In the genomic region with DNA sequence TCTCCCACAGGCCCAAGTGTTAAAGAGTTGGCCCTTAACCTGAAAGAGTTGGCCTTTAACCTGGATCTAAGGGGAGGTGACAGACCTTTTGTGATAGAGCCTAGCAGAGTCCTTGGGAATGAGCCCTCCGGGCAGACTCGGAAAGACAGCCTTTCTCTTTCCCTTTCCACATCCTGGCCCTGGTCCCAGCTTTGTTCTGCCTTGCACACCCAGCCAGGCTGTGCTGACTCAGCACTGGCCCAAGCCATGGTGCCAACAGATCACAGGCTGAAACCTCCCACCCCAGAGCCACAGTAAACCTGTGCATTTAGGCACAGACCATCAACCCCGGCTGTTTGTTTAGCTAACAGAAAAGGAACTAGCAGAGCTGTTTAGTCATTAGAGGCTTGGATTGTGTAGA, we compare ENCODE assay signal across 9 mouse cellular contexts. TPM values are rescaled to one million over a fixed set of nuclear protein-coding genes. Genes with fewer than 3 reads are reported as not detected.
DNase-seq lines count a peak whose midpoint lies in the region; ATAC-seq and TF ChIP-seq lines count a peak whose summit lies in the region.
"Had no signal": no experiment of that assay in that cellular context is flagged by ENCODE, and none has a peak within 500 bp of the region (broad histone marks: within the 10 kb centered on the region; RNA-seq: fewer than 3 reads in every experiment).

No protein-coding gene starts in this region.

- no peaks in the 10 kb centered on the region for H3K27me3 ChIP-seq in heart, embryonic 11.5 days (ENCODE audit: control insufficient read depth, insufficient read depth, low read length)

- H3K9me3 ChIP-seq in heart, embryonic 11.5 days (replicated peaks; ENCODE audit: control insufficient read depth, low read length): no peaks in the 10 kb centered on the region

- ATAC-seq in heart, embryonic 11.5 days (replicated peaks; ENCODE audit: insufficient number of reproducible peaks, low FRiP score, low TSS enrichment): no peak

- WGBS in heart, embryonic 11.5 days (ENCODE audit: insufficient replicate concordance): 54% methylated on average over 3 of the region's 3 CpGs

- H3K4me2 ChIP-seq in heart, embryonic 11.5 days: no peak overlapping the region

- DNase-seq in layer of hippocampus, postnatal 10 days (ENCODE audit: low spot score in 2 of 2): peak; percentile 21 to 26
- DNase-seq in layer of hippocampus, adult 2 months (ENCODE audit: low spot score in 2 of 2): no peak
- peak; percentile 58 to 74 for DNase-seq in adrenal gland, postnatal 4 days (ENCODE audit: low spot score in 2 of 2)
- DNase-seq in kidney, postnatal 10 days: peak; percentile 85
- peak; percentile 43 for DNase-seq in skeletal muscle tissue, adult 2 months (ENCODE audit: low read depth, low spot score)
- no peak for DNase-seq in spleen, postnatal 4 days (ENCODE audit: low spot score in 2 of 2)
- no peak for DNase-seq in frontal cortex, adult 2 months (ENCODE audit: extremely low spot score in 1 of 2, low spot score in 1 of 2)

- TF ChIP-seq CTCF in layer of hippocampus, adult 2 months (conservative IDR thresholded peaks at IDR 0.05): no peak

- no peak overlapping the region for H3K4me3 ChIP-seq in layer of hippocampus, adult 2 months
- no peak overlapping the region for H3K4me3 ChIP-seq in heart, embryonic 11.5 days (ENCODE audit: low read depth, low read length)

- H3K27ac ChIP-seq in layer of hippocampus, adult 2 months: no peak overlapping the region
- H3K27ac ChIP-seq in heart, embryonic 11.5 days (ENCODE audit: low read depth, low read length): peak overlapping the region; percentile 22; the same call in 1 of the 2 replicates

- H3K4me1 ChIP-seq in heart, embryonic 11.5 days (ENCODE audit: control insufficient read depth, insufficient read depth, low read length): peaks cover 16% of the 10 kb centered on the region

- no peaks in the 10 kb centered on the region for H3K36me3 ChIP-seq in heart, embryonic 11.5 days (ENCODE audit: control insufficient read depth, insufficient read depth, low read length)

- H3K9ac ChIP-seq in heart, embryonic 11.5 days (ENCODE audit: low read depth, low read length): no peak overlapping the region

RNA-seq across cellular contexts. Expression of gene Arhgap28, which starts 25.1 kb away (rescaled TPM):
- total RNA-seq in layer of hippocampus, postnatal 10 days (2021): 1 to 10 TPM; 1.5 to 1.6 TPM
- total RNA-seq in layer of hippocampus, adult 2 months (2021): under 1 TPM; 0.34 to 0.49 TPM
- 10 to 100 TPM; 18.7 to 22.7 TPM for total RNA-seq in adrenal gland, postnatal 4 days (2021)
- polyA plus RNA-seq in heart, embryonic 11.5 days (2014; fragmentation: Nextera tagmentation; extraction: Ambion mirVana): 25.9 and 30.8 TPM in 2 replicates
- 0.40 and 0.62 TPM in 2 replicates for polyA plus RNA-seq in frontal cortex, adult 2 months (2012; rRNA removed)
- total RNA-seq: MEL had no signal

Comparison
In these comparisons a context has a peak if more than half of its experiments do, and no peak if none do; other contexts are left out.
1. DNase-seq: peak in layer of hippocampus, postnatal 10 days (2 of 2), adrenal gland, postnatal 4 days (2 of 2), kidney, postnatal 10 days (single experiment) and skeletal muscle tissue, adult 2 months (single experiment); none in layer of hippocampus, adult 2 months (0 of 2), spleen, postnatal 4 days (0 of 2) and frontal cortex, adult 2 months (0 of 2).
2. RNA of gene Arhgap28, which starts 25.1 kb away (total RNA-seq): 18.7 to 22.7 TPM in adrenal gland, postnatal 4 days; 1.5 to 1.6 TPM in layer of hippocampus, postnatal 10 days and 0.34 to 0.49 TPM in layer of hippocampus, adult 2 months; every median in the first group is over 4 times any median in the second.